Mouse (Mus musculus) splenic B cell, adult 2 months (primary cell): ENCODE data around the gene Dcun1d3.

Experiments
- DNase-seq: peaks from one replicate; pipeline ENCODE4 v3.0.0-alpha.2; 2011; ENCODE audit warnings: low read depth, low spot score
- H3K27me3 ChIP-seq: 2 replicates; pipeline ENCODE4 v1.6.1; 2012; ENCODE audit warnings: mild to moderate bottlenecking, low read length, moderate library complexity, mixed read lengths; ENCODE audit not compliant: control insufficient read depth, poor library complexity, insufficient read depth, severe bottlenecking
- H3K36me3 ChIP-seq: 2 replicates; pipeline ENCODE4 v1.6.1; 2012; ENCODE audit warnings: mild to moderate bottlenecking, low read length, moderate library complexity, mixed read lengths; ENCODE audit not compliant: control insufficient read depth, poor library complexity, insufficient read depth, severe bottlenecking

Dcun1d3 gene

DNA sequence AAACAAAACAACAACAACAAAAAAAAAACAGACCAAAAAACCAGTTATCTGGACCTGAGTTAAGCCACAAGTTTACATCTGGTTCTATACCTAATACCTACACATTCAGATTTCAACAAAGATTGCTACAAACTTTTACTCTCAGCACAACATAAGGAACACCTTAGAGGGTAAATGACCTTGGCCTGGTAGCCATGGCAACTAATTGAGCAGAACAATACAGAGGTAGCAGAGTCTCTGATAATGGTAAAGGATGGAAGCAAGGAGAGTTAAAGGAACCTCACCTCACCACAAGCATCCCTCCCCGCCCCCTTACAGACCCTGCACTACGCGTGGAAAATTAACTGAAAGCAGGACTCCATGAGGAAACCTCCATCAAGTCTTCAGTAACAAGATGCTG, 36.0 kb downstream of the Dcun1d3 start:
- DNase-seq = no peak
- H3K36me3 ChIP-seq = no peaks in the 10 kb centered on the region; the same call in 1 of the 2 replicates

DNA sequence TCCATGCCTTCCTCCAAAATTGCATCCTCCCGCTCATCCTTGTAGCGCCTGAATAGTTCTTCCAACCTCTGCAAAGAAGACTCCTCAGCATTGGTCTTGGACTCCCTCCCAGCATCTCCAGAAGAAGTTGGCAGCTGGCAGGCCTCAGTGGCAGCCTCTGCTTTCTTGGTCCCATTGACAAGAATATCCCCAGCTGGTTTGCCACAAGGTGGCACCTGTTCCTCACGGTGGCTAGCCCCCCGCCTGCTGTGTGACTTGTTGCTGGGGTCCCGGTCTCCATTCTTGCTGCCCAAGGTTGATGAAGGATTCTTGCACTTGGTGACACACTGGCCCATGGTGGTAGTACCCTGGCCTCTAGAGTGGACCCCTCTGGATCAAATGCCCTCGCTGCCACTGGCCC, 36.6 kb downstream of the Dcun1d3 start:
- no peaks in the 10 kb centered on the region for H3K27me3 ChIP-seq
- H3K36me3 ChIP-seq = no peaks in the 10 kb centered on the region; the same call in 1 of the 2 replicates
- no peak for DNase-seq

More for the DNA sequence above, 36.0 kb downstream of the Dcun1d3 start:
- H3K27me3 ChIP-seq = no peaks in the 10 kb centered on the region

DNA sequence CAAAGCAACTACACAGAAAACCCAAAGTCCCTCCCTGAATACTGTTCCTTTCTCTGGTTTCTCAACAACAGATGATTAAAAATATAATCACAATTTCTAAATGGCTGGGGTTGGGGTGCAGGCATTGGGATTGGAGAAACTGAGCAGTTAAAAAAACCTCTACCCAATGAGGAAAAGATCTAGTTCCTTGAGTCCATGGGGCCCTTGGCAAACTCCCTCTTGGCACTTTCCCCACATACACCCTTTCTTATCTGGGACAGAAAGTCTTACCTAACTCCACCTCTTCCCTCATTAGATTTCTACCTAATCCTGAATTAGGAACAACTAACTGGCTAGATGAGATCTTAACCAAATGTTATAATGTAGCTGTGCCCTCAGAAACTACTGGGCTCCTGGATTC, 41.1 kb downstream of the Dcun1d3 start:
- no peaks in the 10 kb centered on the region for H3K27me3 ChIP-seq
- DNase-seq = no peak
- no peaks in the 10 kb centered on the region; the same call in 1 of the 2 replicates for H3K36me3 ChIP-seq

DNA sequence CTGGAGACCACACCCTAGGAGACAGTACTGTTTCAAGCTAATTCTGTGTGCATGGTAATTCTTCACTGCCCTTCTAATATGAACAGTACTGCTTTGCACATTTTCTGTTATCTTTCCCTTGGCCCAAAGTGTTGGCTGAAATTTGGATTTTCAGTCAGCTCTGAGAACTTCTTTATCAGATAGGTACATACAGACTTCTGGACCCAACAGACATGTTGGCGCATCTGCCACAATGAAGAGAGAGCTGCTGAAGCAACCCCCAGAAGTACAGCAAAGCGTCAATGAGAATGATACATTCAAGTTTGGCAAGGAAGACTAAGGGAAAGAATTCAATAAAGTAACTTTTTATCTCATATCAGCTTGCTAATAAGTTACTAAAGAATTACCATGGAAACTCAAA, 41.7 kb downstream of the Dcun1d3 start:
- H3K27me3 ChIP-seq = no peaks in the 10 kb centered on the region
- no peak for DNase-seq
- H3K36me3 ChIP-seq = no peaks in the 10 kb centered on the region; the same call in 1 of the 2 replicates

DNA sequence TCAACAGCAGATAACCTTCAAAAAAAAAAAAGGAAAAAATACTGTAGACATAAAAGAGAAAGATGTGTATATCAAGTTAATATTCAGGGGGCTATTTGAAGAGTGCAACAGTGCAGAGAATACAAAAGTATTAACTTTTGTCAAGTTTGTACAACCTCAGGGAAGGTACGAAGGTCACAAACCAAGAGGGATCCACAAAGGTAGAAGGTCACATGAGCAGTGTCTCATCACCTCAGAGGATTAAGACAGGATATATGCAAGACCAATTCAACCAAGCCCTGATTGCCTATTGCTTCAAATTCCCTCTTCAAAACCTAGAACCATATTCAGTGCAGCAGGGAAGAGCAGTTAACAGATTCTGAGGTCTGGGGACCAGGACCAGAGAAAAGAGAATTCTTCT, 42.9 kb downstream of the Dcun1d3 start:
- DNase-seq = no peak
- H3K27me3 ChIP-seq = no peaks in the 10 kb centered on the region
- H3K36me3 ChIP-seq = no peaks in the 10 kb centered on the region; the same call in 1 of the 2 replicates

DNA sequence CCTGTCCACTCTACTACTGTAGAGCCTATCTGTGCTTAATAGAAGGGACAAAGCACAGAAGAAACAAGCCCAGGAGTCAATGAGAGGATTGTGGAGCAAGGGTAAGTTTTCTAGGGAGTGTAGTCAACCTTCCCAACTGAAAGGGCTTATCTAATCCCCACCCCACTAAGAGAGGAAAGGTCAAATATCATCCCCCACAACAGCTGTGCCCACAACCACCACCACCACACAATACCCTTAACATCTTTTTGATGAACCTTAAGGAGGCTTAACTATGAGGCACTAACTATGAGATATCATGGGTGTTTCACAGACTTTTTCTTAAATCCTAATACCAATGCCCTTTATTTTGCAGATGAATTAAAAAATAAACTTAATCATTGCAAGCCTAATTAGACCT, 43.6 kb downstream of the Dcun1d3 start:
- Histone ChIP-seq H3K36me3 (no peaks in the 10 kb centered on the region; the same call in 1 of the 2 replicates), H3K27me3 (no peaks in the 10 kb centered on the region)
- DNase-seq = no peak

DNA sequence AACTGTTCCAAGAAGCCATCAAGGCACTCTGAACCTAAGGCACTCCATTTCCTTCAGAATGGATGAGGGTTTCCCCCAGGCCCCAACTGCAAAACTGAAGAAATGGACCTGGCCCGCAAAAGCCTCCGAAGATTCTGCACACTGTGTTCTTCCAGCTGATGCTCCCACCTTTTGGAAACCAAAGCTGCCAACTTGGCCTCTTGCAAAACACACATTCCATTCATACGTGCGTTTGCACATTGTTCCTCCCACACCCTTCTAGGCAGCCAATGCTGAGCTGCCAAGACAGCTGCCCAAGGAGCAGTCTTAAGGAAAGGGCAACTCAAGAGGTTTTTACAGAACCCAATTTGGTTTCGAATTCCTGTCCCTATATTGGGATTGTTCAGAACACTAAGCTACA, 45.4 kb downstream of the Dcun1d3 start:
- no peak for DNase-seq
- Histone ChIP-seq H3K36me3 (no peaks in the 10 kb centered on the region), H3K27me3 (no peaks in the 10 kb centered on the region)

DNA sequence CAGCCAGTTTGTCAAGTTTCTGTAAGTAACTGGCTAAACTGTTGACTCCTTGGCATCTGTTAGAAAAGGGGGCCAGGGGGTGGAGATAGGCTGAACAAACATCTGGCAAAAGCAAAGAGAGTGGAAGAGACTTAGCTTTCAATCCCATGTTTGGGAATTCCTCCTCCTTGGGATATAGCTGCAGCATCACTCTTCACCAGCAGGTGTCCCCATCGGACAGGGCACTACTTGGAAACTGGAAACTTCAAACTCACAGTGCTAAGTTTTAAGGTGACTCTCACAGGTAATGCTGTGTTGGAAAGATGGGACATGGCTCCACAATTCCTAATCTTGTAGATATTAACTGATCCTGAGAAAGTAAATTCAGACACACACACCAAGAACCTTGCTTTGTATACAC, 47.0 kb downstream of the Dcun1d3 start:
- peak; percentile 29 for DNase-seq
- Histone ChIP-seq H3K27me3 (no peaks in the 10 kb centered on the region), H3K36me3 (no peaks in the 10 kb centered on the region)

DNA sequence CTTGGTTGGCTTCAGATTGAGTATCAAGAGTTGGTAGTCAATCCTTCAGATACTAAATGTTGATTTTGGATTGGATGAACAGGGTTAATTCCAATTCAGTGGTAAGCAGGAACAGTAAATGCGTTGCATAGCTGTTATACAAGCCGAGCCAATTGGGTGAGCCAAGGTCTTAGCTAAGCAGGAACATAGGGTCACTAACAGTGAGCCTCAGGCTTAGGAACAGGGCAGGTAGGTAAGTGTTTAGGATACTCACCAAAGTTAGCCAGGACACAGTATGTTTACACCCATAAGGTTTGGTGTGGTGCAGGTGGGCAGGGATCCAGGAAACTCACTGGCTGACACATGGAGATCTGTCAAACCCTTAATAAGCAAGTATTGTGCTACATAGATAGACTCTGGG, 48.7 kb downstream of the Dcun1d3 start:
- no peak for DNase-seq

DNA sequence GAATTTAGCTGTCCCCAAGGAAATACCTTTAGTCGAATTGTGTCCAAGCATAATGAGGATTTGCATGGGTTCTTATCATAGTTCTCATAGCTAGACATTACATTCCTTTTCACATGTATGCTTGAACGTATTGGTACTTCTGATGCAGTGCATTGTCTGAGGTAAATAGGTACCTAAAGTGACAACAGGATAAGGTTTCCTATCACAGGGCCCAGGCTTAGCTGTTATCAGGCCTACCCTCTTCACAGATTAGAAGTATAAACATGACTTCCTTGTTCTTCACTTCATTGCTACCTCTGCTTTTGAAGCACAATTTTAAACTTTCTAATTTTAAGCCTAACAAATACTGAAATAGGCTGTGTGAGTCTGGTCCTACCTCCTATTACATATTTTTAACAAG, 50.6 kb downstream of the Dcun1d3 start:
- no peaks in the 10 kb centered on the region for H3K36me3 ChIP-seq
- H3K27me3 ChIP-seq = no peaks in the 10 kb centered on the region
- DNase-seq = no peak

More for the DNA sequence above, 48.7 kb downstream of the Dcun1d3 start:
- no peaks in the 10 kb centered on the region for H3K36me3 ChIP-seq
- no peaks in the 10 kb centered on the region for H3K27me3 ChIP-seq

DNA sequence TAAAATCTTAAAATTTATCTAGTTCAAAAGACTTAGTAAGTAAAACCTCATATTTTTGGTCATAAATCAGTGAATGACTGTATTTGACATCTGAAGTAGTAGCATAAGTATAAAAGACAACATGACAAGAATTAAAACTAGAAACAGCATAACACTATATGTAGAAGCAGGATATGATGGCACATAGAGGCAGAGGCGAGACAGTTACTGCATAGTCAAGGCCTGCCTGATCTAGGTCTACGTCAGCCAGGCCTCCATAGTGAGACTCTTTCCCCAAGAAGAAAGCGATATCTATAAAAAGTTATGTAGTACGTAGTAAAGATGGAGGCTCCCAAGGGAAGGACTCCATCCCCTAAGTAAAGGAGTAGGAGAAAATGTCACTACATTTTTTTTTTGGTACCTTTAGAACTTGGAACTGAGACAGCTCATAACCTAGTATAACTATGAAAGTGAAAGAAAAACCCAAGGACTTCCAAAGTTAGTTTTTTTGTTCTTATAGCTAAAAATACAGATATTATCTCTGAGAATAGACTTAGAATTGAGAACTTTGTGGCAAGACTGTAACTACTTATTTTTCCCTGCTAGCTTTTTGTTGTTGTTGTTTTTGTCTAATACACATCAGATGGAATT, 54.2 kb downstream of the Dcun1d3 start:
- no peaks in the 10 kb centered on the region; the same call in 1 of the 2 replicates for H3K27me3 ChIP-seq
- no peaks in the 10 kb centered on the region for H3K36me3 ChIP-seq
- no peak for DNase-seq

DNA sequence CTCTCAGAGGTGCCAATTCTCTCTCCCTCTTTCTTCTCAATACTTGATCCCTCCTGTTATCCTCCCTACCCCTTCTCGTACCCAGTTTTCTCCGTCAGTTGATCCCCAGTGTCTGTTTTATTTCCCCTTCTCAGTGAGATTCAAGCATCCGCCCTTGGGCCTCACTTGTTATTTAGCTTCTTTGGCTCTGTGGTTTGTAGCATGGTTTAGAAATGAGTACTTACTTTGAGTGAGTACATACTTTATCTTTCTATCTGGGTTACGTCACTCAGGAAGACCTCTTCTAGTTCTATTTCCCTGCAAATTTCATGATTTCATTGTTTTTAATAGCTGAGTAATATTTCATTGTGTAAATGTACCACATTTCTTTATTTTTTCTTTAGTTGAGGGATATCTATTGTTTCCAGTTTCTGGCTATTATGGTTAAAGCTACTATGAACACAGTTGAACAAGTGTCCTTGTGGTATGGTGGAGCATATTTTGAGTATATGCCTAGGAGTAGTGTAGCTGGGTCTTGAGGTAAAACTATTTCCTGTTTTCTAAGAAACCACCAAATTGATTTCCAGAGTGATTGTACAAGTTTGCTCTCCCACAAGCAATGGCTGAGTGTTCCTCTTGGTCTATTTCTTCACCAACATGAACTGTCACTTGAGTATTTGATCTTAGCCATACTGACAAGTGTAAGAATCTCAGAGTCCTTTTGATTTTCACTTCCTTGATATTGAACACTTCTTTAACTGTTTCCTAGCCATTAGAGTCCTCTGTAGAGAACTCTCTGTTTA, 59.9 kb downstream of the Dcun1d3 start:
- no peaks in the 10 kb centered on the region for H3K36me3 ChIP-seq
- DNase-seq = no peak
- no peaks in the 10 kb centered on the region; the same call in 1 of the 2 replicates for H3K27me3 ChIP-seq

DNA sequence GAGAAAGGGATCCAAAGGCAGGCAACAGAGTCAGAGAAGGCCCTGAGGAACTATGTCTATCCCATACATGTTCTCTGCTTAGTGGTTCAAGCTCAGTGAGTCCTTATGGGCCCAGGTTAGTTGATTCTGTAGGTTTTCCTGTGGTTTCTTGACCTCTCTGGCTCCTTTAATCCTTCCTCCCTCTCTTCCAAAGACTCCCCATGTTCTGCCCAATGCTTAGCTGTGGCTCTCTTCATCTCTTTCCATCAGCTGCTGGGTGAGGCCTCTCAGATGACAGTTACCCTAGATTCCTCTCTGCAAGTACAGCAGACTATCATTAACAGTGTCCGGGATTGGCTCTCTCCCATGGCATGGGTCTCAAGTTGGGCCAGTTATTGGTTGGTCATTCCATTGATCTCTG, 60.7 kb downstream of the Dcun1d3 start:
- H3K27me3 ChIP-seq = no peaks in the 10 kb centered on the region; the same call in 1 of the 2 replicates
- DNase-seq = no peak
- H3K36me3 ChIP-seq = no peaks in the 10 kb centered on the region

DNA sequence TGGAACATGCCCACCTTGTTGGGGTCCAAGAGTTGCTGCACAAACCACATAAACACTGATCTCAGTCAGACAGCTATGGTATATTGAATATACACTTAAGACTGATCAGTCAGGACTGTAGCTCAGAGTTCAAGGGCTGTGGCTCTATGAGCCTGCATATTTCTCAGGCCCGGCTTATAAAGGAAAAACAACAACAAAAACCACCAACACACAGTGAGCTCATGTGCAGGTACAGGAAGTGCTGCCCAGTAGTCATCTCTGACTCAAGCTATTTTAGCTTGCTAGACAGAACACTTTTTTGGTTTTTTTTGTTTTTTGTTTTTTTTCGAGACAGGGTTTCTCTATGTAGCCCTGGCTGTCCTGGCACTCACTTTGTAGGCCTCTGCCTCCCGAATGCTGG, 87.4 kb downstream of the Dcun1d3 start:
- H3K27me3 ChIP-seq = no peaks in the 10 kb centered on the region
- peaks cover 2% of the 10 kb centered on the region; the same call in 1 of the 2 replicates for H3K36me3 ChIP-seq
- DNase-seq = no peak

DNA sequence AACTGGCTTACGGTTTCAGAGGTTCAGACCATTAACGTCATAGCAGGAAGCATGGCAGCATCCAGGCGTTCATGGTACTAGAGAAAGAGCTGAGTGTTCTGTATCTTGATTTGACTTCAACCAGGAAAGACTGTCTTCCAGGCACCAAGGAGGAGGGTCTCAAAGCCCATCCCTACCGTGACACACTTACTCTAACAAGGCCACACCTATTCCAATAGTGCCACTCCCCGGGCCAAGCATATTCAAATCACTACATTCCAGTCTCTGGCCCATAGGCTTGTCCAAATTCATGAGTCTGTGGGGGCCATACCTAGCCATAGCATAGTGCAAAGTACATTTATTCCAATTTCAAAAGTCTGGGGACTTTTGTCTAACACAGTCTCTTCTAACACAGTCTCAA, 88.7 kb downstream of the Dcun1d3 start:
- Histone ChIP-seq H3K36me3 (peaks cover 2% of the 10 kb centered on the region; the same call in 1 of the 2 replicates), H3K27me3 (no peaks in the 10 kb centered on the region)
- no peak for DNase-seq
